Mouse (Mus musculus) ovary, adult 2 months (tissue): ENCODE measurements around the gene Gtf2a2. TPM values are rescaled to one million over a fixed set of nuclear protein-coding genes. Genes with fewer than 3 reads are reported as not detected.

Experiments
- polyA plus RNA-seq: library from polyadenylated mRNA; depleted of rRNA; stranded (reverse); fragments of >200 nt; gene quantifications from 2 replicates; pipeline ENCODE4 v1.2.3, GENCODE M21; 2012; rRNA removed

Gtf2a2 gene
- polyA plus RNA-seq = 22.6 and 26.7 TPM in 2 replicates

GRCm38 (mm10) chr9:70012408-70012901, at the start of gene Gtf2a2:
Gtf2a2 (plus strand) TSS chr9:70012550.

GRCm38 (mm10) chr9:69989303-69990121, 22.8 kb upstream of the Gtf2a2 start, which contains the start of gene Bnip2:
Bnip2 (plus strand) TSS chr9:69989466.

GRCm38 (mm10) chr9:70037988-70038387, 25.6 kb downstream of the Gtf2a2 start, which contains the start of gene Gcnt3:
Gcnt3 (minus strand) TSS chr9:70038088.

Other genes with a start within 250 kb of the Gtf2a2 start
- 25.3 and 27.8 TPM in 2 replicates for gene Bnip2, start 23.1 kb upstream of the Gtf2a2 start, polyA plus RNA-seq
- gene Gcnt3, start 25.5 kb downstream of the Gtf2a2 start, polyA plus RNA-seq = 4.3 and 5.6 TPM in 2 replicates
- 3.9 and 7.3 TPM in 2 replicates for gene Fam81a, start 130.0 kb downstream of the Gtf2a2 start, polyA plus RNA-seq
- gene Myo1e, start 194.8 kb downstream of the Gtf2a2 start, polyA plus RNA-seq = 14.8 and 18.7 TPM in 2 replicates